Mouse (Mus musculus): ENCODE measurements around the gene Fgf23.

DNA sequence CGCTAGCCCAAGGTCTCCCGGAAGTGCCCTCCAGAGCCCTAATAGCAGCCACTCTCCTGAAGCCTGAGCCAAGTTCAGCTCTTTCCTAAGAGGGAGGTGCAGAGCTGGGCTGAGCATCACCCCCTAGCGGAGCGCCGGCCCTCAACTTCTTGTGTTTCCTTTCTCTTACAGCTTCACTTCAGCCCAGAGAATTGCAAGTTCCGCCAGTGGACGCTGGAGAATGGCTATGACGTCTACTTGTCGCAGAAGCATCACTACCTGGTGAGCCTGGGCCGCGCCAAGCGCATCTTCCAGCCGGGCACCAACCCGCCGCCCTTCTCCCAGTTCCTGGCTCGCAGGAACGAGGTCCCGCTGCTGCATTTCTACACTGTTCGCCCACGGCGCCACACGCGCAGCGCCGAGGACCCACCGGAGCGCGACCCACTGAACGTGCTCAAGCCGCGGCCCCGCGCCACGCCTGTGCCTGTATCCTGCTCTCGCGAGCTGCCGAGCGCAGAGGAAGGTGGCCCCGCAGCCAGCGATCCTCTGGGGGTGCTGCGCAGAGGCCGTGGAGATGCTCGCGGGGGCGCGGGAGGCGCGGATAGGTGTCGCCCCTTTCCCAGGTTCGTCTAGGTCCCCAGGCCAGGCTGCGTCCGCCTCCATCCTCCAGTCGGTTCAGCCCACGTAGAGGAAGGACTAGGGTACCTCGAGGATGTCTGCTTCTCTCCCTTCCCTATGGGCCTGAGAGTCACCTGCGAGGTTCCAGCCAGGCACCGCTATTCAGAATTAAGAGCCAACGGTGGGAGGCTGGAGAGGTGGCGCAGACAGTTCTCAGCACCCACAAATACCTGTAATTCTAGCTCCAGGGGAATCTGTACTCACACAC lies 7.4 kb downstream of the Fgf23 start:
- TF ChIP-seq POLR2A (IDR thresholded peaks at IDR 0.05; ENCODE audit: borderline replicate concordance, control insufficient read depth, low read depth, low read length) (no peak; the same call in 1 of the 2 replicates), CTCF (IDR thresholded peaks at IDR 0.05; ENCODE audit: control insufficient read depth, insufficient read depth, low read length) (no peak)
